In genomic region chr10:43783304-43783703, GRCm38 (mm10) we compare ENCODE assay signal across 25 mouse cellular contexts.
DNase-seq lines count a peak whose midpoint lies in the region; ATAC-seq lines count a peak whose summit lies in the region.
"Had no signal": no experiment of that assay in that cellular context is flagged by ENCODE, and none has a peak within 500 bp of the region (broad histone marks: within the 10 kb centered on the region; RNA-seq: fewer than 3 reads in every experiment).

No protein-coding gene starts in this region.

- H3K4me3 ChIP-seq in stomach, embryonic 14.5 days (ENCODE audit: low read depth, low read length), result no peak overlapping the region
- H3K4me3 ChIP-seq: embryonic facial prominence, embryonic 10.5 days; embryonic facial prominence, embryonic 12.5 days; forebrain, embryonic 10.5 days; forebrain, embryonic 12.5 days had no signal

- 75% methylated on average over 3 of the region's 3 CpGs for WGBS in stomach, embryonic 14.5 days

- H3K27ac ChIP-seq in stomach, embryonic 14.5 days (ENCODE audit: low read length), result no peak overlapping the region
- H3K27ac ChIP-seq: embryonic facial prominence, embryonic 10.5 days; embryonic facial prominence, embryonic 12.5 days; forebrain, embryonic 10.5 days; forebrain, embryonic 12.5 days had no signal

- no peaks in the 10 kb centered on the region for H3K36me3 ChIP-seq in stomach, embryonic 14.5 days (ENCODE audit: control insufficient read depth, insufficient read depth, low read length)
- H3K36me3 ChIP-seq: embryonic facial prominence, embryonic 10.5 days; embryonic facial prominence, embryonic 12.5 days; forebrain, embryonic 10.5 days; forebrain, embryonic 12.5 days; G1E had no signal

- H3K27me3 ChIP-seq in stomach, embryonic 14.5 days (ENCODE audit: control insufficient read depth, insufficient read depth, low read length), result no peaks in the 10 kb centered on the region
- H3K27me3 ChIP-seq: CH12.LX; embryonic facial prominence, embryonic 12.5 days; forebrain, embryonic 12.5 days; Patski had no signal

- 0 out of 2 replicates have a peak, but pooled peaks have one; percentile 28 for ATAC-seq in stomach, embryonic 14.5 days (ENCODE audit: insufficient number of reproducible peaks, insufficient read depth, low FRiP score, low read depth)
- ATAC-seq: activated CD4-positive, CD25-positive, alpha-beta regulatory T cell, adult 4 months; CD4-positive, CD25-positive, alpha-beta regulatory T cell, adult 4 months; forebrain, embryonic 14.5 days; forebrain, embryonic 16.5 days; Patski had no signal

- no peak overlapping the region for H3K9ac ChIP-seq in stomach, embryonic 14.5 days (replicated peaks; ENCODE audit: low read depth, low read length)
- H3K9ac ChIP-seq: embryonic facial prominence, embryonic 12.5 days; forebrain, embryonic 12.5 days had no signal

- intact Hi-C loops in heart, postnatal 14 days (cut with DNase I), result no loop called here
- intact Hi-C loops in left cerebral cortex, postnatal 14 days (cut with DNase I), result no loop called here

- H3K4me1 ChIP-seq in stomach, embryonic 14.5 days (ENCODE audit: control insufficient read depth, insufficient read depth, low read length), result no peaks in the 10 kb centered on the region
- H3K4me1 ChIP-seq: embryonic facial prominence, embryonic 10.5 days; embryonic facial prominence, embryonic 12.5 days; forebrain, embryonic 10.5 days; forebrain, embryonic 12.5 days had no signal

- peak; percentile 31 for DNase-seq in heart, adult 11 months
- DNase-seq in heart, postnatal 14 days, result no peak
- DNase-seq in left cerebral cortex, postnatal 14 days (ENCODE audit: low spot score in 2 of 2), result no peak
- DNase-seq in yolk sac, embryonic 10.5 days (ENCODE audit: low spot score), result no peak
- DNase-seq: adrenal gland, adult 8-10 months; adrenal gland, postnatal 14 days; adrenal gland, postnatal 36 days; B cell, adult 2 months; cerebellum, adult 11-12 months; cerebellum, adult 2 months; cerebellum, adult 9-10 months; cerebellum, postnatal 10 days; cerebellum, postnatal 25 days had no signal

- H3K9me3 ChIP-seq in stomach, embryonic 14.5 days (ENCODE audit: control insufficient read depth, low read depth, low read length), result peaks cover 2% of the 10 kb centered on the region; the same call in 1 of the 2 replicates

- no peak overlapping the region for H3K4me2 ChIP-seq in stomach, embryonic 14.5 days (replicated peaks; ENCODE audit: low read depth, low read length)
- H3K4me2 ChIP-seq: embryonic facial prominence, embryonic 12.5 days; forebrain, embryonic 12.5 days had no signal
